Mouse (Mus musculus): ENCODE measurements at regions not wholly inside any gene's neighbourhood (a gene's known extent, or its start where the extent isn't known, plus 50 kb on each side); places are given as distances from the start of the nearest gene placed in this dataset.

GRCm38 (mm10) chr5:119235884-119236283 is 434.6 kb upstream of the Tbx3 start:
- TF ChIP-seq E2F4 (IDR thresholded peaks at IDR 0.05; ENCODE audit: insufficient read depth) (no peak), MYOD1 (IDR thresholded peaks at IDR 0.05; ENCODE audit: control insufficient read depth in 1 of 3, insufficient read length in 2 of 3, low read depth in 2 of 3) (no peak), USF1 (IDR thresholded peaks at IDR 0.05; ENCODE audit: low read depth) (no peak), POLR2A (IDR thresholded peaks at IDR 0.05; ENCODE audit: insufficient read length, low read depth) (no peak), CEBPB (IDR thresholded peaks at IDR 0.05; ENCODE audit: insufficient read depth, poor library complexity, severe bottlenecking) (no peak), MAX (IDR thresholded peaks at IDR 0.05; ENCODE audit: low read depth) (no peak), TCF3 (IDR thresholded peaks at IDR 0.05; ENCODE audit: insufficient read length, low read depth) (no peak), TCF12 (IDR thresholded peaks at IDR 0.05; ENCODE audit: insufficient read depth, poor library complexity, severe bottlenecking) (no peak), SRF (IDR thresholded peaks at IDR 0.05; ENCODE audit: control insufficient read depth, insufficient read length, low read depth) (no peak)
